Mouse (Mus musculus): ENCODE results near the gene Bcl9l.

Bcl9l gene

DNA sequence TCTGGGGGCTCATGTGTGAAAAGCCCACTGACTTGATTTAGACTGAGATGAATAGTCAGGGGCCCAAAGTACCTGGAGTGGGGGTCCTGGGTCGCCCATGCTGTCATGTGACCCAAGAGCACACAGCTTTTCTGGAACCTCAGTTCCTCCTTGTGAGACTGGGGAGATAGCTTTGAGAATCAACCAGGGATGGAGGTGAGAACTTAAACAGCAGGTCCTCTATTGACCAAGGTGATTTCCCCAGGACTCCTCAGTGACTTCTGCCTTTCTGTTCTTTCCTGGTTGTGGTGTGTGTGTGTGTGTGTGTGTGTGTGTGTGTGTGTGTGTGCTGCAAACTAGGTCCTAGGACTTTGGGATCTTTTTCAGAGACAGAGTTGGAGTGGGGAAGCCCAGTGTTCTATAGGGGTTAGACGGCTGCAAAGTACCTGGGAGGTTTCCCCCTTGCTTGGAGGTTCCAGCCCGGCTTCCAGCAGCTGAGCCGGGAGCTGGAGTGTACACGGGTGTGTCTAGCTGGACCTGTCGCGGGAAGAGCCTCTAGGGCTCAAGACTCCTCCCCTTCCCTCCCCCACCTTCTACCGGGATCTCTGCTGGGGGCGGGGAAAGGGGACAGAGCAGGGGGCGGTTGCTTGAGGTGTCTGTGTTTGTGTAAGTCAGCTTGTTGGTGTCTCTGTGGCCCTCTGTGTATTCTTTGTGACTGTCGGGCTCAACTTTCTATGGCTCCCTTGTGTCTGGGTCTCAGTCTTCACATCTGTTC, 15.2 kb downstream of the Bcl9l start:
- 10% methylated on average over 11 of the region's 11 CpGs for WGBS

DNA sequence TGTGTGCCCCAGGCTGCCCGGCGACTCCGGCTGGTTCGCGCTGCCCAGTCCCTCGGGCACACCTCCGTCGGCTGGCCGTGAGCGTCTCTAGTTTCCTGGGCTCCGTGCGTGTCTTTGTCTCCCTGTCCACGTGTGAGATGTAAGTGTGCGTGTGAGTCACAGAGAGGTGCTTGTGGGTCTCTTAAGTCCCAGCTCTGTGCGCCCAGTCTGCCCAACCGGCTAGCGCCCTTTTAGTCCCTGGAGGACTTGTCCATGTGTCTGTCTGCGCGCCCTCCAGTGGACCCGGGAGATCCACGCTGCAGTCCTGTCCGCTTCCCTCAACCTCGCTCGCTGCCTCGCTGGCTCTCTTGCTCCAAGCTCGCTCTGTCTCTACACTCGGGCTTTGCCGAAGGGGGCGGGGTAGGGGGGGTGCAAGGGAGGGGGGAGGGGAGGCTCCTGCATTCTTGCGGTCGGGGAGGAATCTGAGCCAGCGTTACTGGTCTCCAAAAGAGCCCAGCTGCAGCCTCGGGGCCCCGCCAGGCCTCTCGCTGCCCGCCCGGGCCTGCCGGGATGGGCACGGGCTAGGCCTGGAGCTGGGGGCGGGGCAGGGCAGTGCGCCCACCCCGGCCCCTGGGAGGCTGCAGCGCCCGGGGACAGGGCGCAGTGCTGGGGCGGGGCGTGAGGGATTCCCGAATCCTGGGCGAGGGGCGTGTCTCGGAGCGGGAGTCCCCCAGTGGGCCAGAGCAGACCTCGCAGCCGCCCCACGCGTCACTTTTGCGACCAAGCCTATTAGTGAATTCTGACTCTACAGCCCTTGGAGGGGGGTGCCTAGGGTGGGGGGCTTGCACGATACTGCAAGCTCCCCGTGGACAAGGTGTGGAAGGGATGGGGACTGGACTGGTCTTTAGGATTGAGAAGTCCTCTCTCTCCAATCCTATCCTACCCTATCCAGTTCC, 16.1 kb downstream of the Bcl9l start:
- 6% methylated on average over 59 of the region's 59 CpGs for whole genome bisulfite sequencing

DNA sequence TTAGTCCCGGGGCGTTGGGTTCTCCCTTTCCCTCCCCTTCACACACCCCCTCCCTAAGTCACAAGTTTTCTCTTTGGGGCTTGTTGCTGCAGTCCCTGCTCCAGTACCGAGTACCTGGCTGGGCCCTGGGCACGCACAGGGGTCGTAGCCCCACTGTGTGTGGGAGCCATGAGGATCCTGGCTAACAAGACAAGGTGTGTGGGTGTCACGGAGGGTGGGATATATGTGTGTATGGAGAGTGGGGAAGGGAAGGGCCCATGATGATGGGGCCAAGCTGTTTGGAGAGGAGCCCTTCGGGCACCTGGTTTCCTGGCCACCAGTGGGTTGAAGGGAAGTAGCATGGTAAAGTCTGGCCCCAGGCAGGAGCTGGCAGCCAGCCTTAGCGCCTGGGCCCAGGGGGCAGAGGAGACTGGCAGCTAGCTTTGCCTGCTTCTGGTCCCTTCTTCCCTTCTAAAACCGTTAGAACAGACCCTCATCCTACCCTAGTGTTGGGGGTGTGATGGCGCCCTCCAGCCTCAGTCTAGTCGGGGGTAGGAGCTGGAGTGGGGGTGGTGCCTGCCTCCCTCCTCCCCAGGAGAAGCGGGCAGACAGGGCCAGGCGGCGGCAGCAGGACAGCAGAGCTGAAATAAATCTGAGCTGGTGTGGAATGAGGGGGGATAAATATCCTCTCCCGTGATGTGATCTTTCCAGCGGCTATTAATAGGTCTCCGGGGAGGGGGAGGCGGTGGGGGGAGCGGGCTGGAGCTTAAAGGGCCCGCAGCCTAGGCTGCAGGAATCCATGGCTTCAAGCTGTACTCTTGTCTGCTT, 16.9 kb downstream of the Bcl9l start:
- WGBS: 16% methylated on average over 19 of the region's 20 CpGs

DNA sequence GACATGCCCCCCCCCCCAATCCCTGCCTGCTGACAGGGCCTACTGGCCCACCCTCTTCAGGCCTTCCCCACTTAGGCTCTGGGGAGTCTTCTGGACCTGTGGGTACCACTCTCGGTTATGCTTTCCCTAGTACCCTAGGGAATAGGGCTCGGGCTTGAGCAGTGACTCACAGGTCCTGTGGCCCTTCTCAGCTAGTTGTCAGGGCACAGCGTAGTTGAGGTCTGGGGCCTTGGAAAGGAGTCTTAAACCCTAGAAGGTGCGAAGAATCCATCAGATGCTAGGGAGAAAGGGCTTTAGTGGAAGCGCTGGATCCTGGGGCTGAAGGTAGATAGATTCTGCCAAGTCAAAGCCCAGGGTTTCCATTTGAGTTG, 17.5 kb downstream of the Bcl9l start:
- WGBS: 55% methylated on average over 5 of the region's 5 CpGs

DNA sequence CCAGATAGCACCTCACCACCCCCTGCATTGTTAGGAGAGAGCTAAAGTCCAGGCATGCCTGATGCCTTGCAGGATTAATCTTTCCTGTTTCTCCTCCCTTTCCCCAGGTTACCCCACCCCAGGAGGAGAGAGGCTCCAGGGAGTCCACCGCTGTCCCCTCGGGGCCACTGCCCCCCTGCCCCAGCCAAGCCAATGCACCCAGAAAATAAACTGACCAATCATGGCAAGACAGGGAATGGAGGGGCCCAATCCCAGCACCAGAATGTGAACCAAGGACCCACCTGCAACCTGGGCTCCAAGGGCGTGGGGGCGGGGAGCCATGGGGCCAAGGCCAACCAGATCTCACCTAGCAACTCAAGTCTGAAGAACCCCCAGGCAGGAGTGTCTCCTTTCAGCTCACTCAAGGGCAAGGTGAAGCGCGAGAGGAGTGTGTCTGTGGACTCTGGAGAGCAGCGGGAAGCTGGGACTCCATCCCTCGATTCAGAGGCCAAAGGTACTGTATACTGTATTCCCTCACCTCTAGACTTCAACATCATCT, 18.1 kb downstream of the Bcl9l start:
- WGBS: 73% methylated on average over 8 of the region's 8 CpGs

DNA sequence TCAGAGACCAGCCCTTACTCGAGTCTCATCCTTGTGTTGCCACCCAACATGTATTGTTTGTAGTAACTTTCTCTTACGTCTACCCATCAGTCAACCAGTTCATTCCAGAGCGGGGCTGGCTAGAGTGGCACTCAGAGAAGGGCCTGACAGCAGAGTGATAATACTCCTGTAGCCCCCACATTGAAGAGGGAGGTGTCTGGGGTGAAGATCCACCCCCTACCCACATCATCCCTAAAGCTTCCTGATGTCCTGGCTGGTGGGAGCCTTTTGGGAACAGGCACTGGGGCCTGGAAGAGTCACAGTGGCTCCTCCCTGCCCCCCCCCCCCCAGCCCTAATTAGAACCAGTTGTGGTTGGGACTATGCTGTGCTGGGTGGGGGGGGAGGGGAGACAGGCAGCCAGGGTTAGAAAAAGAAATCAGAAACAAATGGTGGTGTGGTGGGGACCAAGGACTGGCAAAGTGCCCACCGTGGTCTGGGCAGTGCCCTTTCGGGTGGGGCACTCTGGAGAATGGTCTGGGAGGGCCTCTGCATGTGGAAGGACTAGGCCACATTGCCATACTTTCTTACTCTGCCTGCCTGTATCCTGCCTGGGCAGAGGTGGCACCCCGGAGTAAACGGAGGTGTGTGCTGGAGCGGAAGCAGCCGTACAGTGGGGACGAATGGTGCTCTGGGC, 18.7 kb downstream of the Bcl9l start:
- WGBS: 48% methylated on average over 10 of the region's 10 CpGs

DNA sequence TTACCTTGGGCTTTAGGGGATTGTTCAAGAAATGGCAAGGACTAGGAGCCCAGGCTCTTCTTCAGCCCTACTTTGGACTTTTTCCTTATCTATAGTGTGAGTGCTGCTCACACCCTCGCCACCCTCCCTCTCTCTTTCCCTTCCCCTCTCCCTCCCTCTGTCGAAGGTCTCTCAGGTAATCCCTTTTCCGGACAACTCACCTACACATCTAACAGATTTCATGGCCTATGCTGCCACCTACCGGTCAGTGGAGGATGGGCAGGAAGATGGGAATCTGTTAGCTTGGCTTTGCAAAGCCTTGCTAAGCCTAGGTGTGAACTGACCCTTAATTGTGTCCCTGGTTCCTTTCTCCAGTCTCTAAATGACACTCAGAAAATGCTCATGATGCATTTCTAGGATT, 19.4 kb downstream of the Bcl9l start:
- 2% methylated on average over 4 of the region's 4 CpGs for WGBS

DNA sequence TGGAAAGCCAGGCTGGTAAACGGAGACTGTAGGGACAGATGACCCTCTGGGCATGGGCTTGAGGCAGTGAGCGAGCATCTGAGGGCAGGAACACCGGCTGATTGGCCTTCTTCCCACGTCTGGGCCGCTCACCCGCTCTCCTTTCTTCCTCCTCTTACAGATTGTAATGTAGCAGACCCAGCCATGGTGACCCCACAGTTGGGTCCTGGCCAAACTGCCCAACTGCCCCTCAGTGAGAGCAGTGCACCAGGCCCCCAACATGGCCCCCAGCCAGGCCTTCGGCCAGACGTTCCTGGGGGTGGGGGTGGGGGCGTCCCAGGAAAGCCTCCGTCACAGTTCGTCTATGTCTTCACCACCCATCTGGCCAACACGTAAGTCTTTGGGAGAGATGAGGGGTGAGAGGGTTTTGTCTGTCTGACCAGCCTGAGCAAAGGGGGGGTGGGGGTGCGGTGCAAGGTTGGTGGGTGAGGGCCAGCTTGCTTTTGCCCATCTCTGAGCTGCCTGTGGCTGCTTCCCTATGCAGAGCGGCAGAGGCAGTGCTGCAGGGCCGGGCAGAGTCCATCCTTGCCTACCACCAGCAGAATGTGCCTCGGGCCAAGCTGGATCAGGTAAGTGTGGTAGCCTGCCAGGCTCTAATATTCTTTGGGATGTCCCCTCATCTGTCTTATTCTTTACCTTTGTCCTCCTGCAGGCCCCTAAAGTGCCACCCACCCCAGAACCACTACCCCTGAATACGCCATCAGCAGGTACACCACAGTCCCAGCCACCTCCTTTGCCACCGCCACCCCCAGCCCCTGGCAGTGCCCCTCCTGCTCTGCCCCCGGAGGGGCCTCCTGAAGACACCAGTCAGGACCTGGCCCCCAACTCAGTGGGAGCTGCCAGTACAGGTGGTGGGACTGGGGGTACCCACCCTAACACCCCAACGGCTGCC, 22.5 kb downstream of the Bcl9l start:
- WGBS: 68% methylated on average over 20 of the region's 20 CpGs

DNA sequence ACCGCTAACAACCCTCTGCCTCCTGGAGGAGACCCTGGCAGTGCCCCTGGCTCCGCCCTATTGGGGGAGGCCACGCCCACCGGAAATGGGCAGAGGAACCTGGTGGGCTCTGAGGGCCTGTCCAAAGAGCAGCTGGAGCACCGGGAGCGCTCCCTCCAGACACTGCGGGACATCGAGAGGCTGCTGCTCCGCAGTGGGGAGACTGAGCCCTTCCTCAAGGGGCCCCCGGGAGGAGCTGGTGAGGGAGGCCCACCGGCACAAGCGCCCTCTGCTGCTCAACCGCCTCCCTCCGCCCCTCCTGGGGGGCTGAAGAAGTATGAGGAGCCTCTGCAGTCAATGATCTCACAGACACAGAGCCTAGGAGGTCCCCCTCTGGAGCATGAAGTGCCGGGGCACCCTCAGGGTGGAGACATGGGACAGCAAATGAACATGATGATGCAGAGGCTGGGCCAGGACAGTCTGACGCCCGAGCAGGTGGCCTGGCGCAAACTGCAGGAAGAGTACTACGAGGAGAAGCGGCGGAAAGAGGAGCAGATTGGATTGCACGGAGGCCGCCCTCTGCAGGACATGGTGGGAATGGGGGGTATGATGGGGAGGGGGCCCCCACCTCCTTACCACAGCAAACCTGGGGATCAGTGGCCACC, 23.3 kb downstream of the Bcl9l start:
- 63% methylated on average over 23 of the region's 23 CpGs for WGBS

DNA sequence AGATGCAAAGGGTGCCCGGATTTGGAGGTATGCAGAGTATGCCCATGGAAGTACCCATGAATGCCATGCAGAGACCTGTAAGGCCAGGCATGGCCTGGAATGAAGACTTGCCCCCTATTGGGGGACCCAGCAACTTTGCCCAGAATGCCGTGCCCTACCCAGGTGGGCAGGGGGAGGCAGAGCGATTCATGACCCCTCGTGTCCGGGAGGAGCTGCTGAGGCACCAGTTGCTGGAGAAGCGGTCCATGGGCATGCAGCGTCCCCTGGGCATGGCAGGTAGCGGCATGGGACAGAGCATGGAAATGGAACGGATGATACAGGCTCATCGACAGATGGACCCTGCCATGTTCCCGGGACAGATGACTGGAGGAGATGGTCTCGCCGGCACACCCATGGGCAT, 23.9 kb downstream of the Bcl9l start:
- WGBS: 92% methylated on average over 13 of the region's 13 CpGs

DNA sequence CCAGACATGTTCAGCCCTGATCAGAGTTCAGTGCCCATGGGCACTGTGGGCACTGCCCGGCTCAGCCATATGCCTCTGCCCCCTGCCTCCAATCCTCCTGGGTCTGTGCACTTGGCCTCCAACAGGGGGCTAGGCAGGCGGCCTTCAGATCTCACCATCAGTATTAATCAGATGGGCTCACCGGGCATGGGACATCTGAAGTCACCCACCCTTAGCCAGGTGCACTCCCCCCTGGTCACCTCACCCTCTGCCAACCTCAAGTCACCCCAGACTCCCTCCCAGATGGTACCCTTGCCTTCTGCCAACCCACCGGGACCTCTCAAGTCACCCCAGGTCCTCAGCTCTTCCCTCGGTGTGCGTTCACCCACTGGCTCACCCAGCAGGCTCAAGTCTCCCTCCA, 24.7 kb downstream of the Bcl9l start:
- WGBS: 93% methylated on average over 6 of the region's 6 CpGs

DNA sequence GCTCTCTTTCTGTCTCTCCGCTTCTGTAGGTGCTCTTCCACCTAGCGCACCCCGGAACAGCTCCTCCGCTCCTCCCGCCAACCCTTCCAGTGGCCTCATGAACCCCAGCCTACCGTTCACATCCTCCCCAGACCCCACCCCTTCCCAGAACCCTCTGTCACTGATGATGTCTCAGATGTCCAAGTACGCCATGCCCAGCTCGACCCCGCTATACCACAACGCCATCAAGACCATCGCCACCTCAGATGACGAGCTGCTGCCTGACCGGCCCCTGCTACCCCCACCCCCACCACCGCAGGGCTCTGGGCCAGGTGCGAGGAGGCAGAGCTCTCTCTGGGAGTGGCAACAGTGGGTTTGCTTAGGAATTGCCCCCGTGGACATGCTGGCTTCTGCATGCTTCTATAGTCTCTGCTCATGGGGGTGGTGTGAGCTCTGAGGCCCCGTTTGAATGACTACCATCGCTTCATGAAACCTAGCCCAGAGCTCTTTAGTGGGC, 25.5 kb downstream of the Bcl9l start:
- 83% methylated on average over 18 of the region's 18 CpGs for WGBS

DNA sequence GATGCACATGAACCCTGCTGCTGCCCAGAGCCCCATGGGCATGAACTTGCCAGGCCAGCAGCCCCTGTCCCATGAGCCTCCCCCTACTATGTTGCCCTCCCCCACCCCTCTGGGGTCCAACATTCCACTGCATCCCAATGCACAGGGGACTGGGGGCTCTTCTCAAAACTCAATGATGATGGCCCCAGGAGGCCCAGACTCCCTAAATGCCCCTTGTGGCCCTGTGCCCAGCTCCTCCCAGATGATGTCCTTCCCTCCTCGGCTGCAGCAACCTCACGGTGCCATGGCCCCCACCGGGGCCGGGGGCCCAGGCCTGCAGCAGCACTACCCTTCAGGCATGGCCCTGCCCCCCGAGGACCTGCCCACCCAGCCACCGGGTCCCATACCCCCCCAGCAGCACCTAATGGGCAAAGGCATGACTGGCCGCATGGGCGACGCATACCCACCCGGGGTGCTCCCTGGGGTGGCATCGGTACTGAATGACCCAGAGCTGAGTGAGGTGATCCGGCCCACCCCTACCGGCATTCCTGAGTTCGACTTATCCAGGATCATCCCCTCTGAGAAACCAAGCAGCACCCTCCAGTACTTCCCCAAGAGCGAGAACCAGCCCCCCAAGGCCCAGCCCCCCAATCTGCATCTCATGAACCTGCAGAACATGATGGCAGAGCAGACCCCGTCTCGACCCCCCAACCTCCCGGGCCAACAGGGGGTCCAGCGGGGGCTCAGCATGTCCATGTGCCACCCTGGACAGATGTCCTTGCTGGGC, 26.3 kb downstream of the Bcl9l start:
- WGBS: 71% methylated on average over 19 of the region's 19 CpGs

DNA sequence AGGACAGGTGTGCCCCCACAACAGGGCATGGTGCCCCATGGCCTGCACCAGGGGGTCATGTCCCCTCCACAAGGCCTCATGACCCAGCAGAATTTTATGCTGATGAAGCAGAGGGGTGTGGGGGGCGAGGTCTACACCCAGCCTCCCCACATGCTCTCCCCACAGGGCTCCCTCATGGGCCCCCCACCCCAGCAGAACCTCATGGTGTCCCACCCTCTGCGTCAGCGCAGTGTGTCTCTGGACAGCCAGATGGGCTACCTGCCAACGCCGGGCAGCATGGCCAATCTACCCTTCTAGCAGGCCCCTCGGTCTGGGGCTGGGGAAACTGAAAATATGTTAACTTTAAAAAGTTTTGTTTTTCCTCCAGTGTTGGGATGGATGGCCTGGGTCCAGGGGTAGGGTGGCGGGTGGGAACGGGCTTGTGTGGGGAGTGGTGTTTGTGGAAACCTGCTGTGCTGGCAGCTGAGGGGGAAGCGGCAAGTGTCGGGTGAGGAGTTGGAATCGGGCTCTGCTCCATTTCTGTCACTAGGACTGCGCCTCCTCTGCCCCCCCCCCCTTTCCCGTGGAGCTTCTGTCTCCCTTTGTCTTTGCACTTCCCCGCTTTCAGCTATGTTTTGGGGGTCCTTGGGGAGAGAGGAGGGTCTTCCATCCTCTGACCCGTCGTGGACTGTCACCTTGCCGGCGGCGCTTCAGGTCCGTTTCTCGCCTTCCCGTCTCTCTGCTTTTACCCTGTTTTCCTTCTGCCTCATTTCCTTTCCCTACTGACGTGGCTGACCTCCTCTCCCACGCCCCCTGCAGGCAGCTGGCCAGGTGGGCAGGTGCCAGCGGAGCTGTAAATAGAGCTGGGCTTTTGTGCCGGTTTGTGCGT, 27.1 kb downstream of the Bcl9l start:
- 5% methylated on average over 26 of the region's 27 CpGs for WGBS

DNA sequence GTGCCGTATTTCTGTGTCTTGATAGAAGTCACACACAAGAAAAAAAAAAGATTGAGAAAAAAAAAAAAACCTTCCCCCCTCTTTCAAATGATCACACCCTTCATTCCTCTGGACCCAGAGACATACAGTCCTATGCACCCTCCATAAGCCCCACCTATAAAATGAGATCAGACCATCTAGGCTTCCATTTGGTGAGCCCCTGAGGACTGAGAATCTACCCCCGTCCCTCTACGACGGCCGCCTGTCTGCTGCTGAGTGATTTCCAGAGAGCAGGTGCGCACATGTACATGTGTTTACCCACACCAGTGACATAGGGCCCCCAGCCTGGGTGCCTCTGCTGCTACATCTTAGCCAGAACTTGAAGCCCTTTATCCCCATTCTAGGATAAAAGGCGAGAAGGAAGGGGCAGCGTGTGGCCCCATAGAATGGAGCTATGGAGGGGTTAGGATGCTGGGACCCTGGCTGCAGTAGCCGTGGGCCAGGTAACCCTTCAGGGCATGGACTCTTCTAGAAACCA, 27.8 kb downstream of the Bcl9l start:
- WGBS: 45% methylated on average over 9 of the region's 9 CpGs

DNA sequence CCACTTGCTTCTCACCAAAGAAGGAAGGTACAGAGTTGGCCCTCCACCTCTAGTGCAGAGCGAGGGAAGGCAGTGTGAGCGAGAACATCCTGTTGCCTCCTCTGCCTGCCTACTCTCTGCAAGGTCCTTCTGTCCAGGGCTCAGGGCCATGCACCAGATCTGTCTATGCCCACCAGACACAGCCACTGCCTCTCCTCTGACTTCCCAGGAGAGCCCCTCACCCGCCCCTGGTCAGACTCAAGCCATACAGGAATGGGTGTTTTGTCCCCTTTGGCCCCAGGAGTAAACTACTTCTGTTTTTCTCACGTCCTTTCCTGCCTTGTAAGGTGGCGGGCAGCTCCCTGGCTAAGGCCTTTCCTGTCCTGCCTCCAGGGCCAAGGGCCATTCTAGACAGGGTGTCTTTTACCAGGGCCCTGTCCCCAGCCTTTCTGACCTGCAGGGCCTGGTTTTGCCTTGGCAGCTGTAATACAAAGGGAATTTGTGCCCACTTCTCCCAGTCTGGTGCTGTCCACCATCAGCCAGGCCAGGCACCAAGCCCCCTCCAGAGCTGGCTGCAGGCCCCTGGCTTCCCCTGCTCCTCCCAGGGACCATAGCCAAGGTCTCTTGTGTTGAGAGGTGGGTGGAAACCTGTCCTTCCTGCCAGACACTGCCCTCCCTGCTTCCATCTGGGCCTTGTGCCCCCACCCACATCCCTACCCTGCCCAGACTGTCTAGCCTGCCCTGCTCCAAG, 28.4 kb downstream of the Bcl9l start:
- WGBS: 50% methylated on average over 5 of the region's 5 CpGs

Data from cerebral cortex, adult 2 months (tissue).